Mouse (Mus musculus) right cerebral cortex, postnatal 14 days (tissue): ENCODE measurements around the gene Ccr1.

Source experiments
- DNase-seq: peaks from one replicate; pipeline ENCODE4 v3.0.0; 2022

Gene Ccr1

GRCm38 (mm10) chr9:123925101-123925946 is 43.2 kb downstream of the Ccr1 start:
- DNase-seq = peak; percentile 80

- peak; percentile 88 for DNase-seq
Measured at GRCm38 (mm10) chr9:123924589-123925066, 43.9 kb downstream of the Ccr1 start.

- DNase-seq = peak; percentile 80
Measured at GRCm38 (mm10) chr9:123924035-123924434, 44.5 kb downstream of the Ccr1 start.

GRCm38 (mm10) chr9:123923146-123923991 is 45.1 kb downstream of the Ccr1 start:
- peak; percentile 50 for DNase-seq
